Mouse (Mus musculus) megakaryocyte, embryonic 14.5 days (primary cell): ENCODE data around the gene Xrn2. TPM values are rescaled to one million over a fixed set of nuclear protein-coding genes. Genes with fewer than 3 reads are reported as not detected.

ENCODE experiments used
- H3K27me3 ChIP-seq: replicated peaks from 2 replicates; pipeline ENCODE3; 2012; ENCODE audit warnings: inconsistent platforms
- H3K36me3 ChIP-seq: replicated peaks from 2 replicates; pipeline ENCODE3; 2012; ENCODE audit warnings: low read length, inconsistent platforms, mixed read lengths
- H3K4me1 ChIP-seq: 2 replicates; pipeline ENCODE4 v1.6.1; 2012; ENCODE audit warnings: inconsistent platforms
- H3K4me3 ChIP-seq: replicated peaks from 2 replicates; pipeline ENCODE3; 2012; ENCODE audit warnings: moderate library complexity, mild to moderate bottlenecking, inconsistent platforms
- H3K9me3 ChIP-seq: 2 replicates; pipeline ENCODE4 v1.6.1; 2012; ENCODE audit warnings: inconsistent platforms
- FLI1 ChIP-seq: IDR thresholded peaks from 2 replicates; pipeline ENCODE4 v1.6.1; 2012; ENCODE audit warnings: low read length, inconsistent platforms, mixed read lengths
- GATA1 ChIP-seq: IDR thresholded peaks from 3 replicates; pipeline ENCODE4 v1.6.1; 2012; ENCODE audit warnings: mixed read lengths, low read length, inconsistent platforms, borderline replicate concordance
- polyA plus RNA-seq: library from polyadenylated mRNA; stranded (reverse); fragments of >175 nt; gene quantifications from 2 replicates; pipeline ENCODE4 v1.2.3, GENCODE M21; 2012; ENCODE audit warnings: low replicate concordance; ENCODE audit not compliant: insufficient read depth

Gene Xrn2
- 2.4 and 2.8 TPM in 2 replicates for polyA plus RNA-seq

DNA sequence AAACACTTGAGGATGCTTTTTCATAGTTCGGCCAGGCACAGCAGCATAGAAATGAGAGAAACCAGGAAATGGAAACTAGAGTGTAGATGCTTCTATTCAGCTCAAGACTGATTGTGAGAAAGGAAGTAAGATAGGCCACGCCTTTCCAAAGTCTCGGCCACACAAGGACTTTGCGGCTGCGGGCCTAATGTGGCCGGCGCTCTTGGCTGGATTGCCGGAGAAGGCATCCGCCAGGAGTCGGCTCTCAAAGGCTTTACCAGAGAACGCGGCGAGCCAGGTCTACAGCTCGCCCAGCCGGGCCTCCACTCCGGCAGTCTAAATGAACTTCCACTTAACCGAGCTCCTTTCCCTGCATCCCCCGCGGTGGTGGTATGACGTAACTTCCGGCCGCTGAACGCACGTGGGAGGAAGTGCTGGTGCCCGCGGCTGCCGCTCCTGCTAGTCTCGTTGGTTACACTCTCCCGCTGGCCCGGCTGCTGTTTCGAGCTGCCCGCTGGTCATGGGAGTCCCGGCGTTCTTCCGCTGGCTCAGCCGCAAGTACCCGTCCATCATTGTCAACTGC lies at the start of gene Xrn2:
Xrn2 (plus strand) TSS at position 374 of the 562 bp plus-strand sequence.
- Histone ChIP-seq H3K4me1 (peaks cover 44% of the 10 kb centered on the region), H3K9me3 (no peaks in the 10 kb centered on the region), H3K27me3 (no peaks in the 10 kb centered on the region), H3K4me3 (peak within 1 kb of the TSS; percentile 98), H3K36me3 (peaks cover 10% of the 10 kb centered on the region)
- no peak for TF ChIP-seq GATA1
- peak; percentile 41; the same call in 1 of the 2 replicates for TF ChIP-seq FLI1

DNA sequence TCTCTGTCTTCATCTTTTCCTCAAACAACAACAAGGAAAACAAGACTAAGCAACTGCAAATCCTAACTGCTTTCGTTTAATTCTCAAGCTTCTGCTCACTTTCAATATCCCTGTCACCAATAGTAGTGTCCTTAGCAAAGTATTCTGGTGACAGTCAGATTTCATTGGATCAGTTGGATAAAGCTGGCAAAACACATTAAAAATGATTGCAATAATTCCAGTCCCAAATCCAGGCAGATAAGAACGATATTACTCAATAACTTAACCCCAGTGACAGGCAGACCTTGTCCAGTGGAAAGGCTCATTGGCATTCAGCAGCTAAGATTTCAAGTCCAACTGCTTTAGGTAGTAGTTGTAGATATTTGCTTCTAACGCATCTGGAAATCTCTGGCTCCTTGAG lies 37.8 kb upstream of the Xrn2 start:
- peaks cover 3% of the 10 kb centered on the region for H3K27me3 ChIP-seq
- no peak for TF ChIP-seq FLI1
- no peak for TF ChIP-seq GATA1
- no peaks in the 10 kb centered on the region for H3K4me1 ChIP-seq
- H3K4me3 ChIP-seq: no peak overlapping the region
- peaks cover 3% of the 10 kb centered on the region for H3K36me3 ChIP-seq
- H3K9me3 ChIP-seq: no peaks in the 10 kb centered on the region

DNA sequence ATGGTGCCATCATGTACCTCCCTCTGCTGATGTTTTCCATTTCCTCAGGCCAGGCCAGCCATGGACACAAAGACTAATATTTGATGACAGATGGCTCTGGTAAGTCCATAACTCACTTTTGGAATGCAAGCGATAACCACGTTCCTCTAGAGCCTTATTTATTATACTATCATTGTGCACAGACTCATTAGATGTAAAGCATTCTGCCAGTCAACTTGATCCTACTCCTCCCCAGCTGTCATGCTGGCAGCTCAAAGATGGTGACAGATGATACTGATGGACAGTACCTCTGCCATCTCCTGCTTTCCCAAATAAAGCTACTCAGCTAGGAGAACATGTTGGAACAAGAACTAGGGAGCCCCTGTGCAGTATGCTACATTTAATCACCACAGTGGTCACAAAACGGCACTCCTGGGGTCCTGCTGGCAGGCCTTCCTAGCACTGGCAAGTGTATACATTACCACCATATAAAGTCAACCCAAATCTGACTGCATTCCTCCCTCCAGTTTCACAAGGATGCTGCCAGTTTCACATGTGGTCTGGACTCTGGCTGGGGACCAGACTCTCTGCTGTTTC lies 37.3 kb upstream of the Xrn2 start:
- no peak for TF ChIP-seq FLI1
- no peak for TF ChIP-seq GATA1
- Histone ChIP-seq H3K27me3 (peaks cover 3% of the 10 kb centered on the region), H3K9me3 (no peaks in the 10 kb centered on the region), H3K4me3 (no peak overlapping the region), H3K36me3 (no peaks in the 10 kb centered on the region), H3K4me1 (no peaks in the 10 kb centered on the region)

DNA sequence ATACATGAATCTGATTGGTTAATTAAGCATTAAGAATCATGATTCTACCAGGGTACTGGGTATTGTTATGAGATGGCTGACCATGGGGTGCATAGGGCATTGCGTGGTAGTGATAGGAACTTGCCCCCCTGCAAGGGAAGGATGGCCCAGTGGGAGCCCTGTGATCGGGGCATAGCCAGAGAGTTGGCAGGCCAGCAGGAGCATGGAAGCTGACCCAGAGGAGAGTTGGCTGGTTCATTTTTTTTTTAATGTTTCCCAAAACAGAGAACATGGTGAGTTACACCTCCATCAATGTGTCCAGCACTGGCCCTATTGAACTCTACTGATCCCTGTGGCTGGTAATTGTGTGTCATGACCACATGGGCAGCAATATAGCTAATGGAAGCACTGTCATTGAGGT lies 30.0 kb upstream of the Xrn2 start:
- Histone ChIP-seq H3K4me1 (no peaks in the 10 kb centered on the region), H3K36me3 (no peaks in the 10 kb centered on the region)
- TF ChIP-seq FLI1 (no peak), GATA1 (no peak)

DNA sequence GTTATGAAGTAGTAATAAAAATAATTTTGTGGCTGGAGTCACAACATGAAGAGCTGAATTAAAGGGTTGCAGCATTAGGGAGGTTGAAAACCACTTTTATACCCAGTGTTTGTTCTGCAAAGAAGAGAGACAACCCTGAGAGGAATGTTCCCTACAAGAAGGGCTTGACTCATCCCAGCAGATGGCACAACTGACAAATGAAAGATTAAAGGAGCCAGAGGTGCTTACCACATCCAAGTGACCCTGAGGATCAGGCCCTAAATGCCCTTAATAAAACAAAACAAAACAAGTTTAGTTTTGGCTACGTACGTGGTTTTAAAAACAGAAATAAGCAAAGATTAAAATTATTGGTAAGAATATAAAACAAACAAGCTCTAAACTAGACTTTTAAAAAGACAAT lies 28.0 kb upstream of the Xrn2 start:
- Histone ChIP-seq H3K9me3 (peaks cover 13% of the 10 kb centered on the region), H3K36me3 (no peaks in the 10 kb centered on the region), H3K4me3 (no peak overlapping the region), H3K4me1 (no peaks in the 10 kb centered on the region), H3K27me3 (peaks cover 5% of the 10 kb centered on the region)
- TF ChIP-seq GATA1 (no peak), FLI1 (no peak)

More for the DNA sequence above, 30.0 kb upstream of the Xrn2 start:
- no peak overlapping the region for H3K4me3 ChIP-seq
- H3K9me3 ChIP-seq: peaks cover 13% of the 10 kb centered on the region
- H3K27me3 ChIP-seq: peaks cover 5% of the 10 kb centered on the region

DNA sequence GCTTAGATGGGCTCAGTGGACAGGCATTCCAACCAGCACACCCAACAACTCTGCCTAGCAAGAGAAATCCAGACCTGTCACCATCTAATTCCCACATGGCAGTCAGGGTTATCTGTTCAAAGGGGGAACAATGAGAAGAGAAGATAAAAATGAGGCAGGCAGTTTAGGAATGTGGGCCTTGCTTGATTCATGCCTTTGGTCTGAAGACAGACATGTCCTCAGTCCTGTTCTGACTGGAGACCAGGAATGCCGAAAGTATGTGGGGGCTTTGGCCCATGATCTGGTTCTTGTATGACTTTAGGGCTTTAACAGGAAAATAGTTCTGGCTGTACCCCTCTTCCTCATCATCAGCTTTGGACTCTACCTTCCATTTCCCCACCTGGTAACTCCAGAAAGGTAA lies 27.0 kb upstream of the Xrn2 start:
- TF ChIP-seq GATA1 (no peak), FLI1 (no peak)
- no peaks in the 10 kb centered on the region for H3K4me1 ChIP-seq
- no peak overlapping the region for H3K4me3 ChIP-seq
- H3K9me3 ChIP-seq: peaks cover 13% of the 10 kb centered on the region
- H3K36me3 ChIP-seq: no peaks in the 10 kb centered on the region
- H3K27me3 ChIP-seq: peaks cover 4% of the 10 kb centered on the region

DNA sequence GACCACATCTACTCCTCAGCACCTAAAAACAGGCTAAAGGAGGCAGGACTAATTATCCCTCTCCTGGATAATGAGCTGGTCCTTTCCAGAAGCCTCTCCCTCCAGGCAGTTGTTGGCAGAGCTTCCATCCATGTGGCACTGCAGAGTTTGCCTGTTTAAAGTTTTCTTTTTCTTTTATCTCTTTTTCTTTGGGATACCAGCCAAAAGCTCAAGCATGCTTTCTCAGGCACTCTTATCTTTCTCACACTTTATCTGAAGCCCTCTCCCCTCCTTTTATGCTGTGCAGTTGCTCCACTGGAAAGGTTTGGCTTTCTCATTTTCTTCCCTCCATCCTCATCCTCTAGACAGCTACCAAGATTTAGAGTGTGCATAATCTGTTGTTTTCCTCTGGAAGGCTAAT lies 26.4 kb upstream of the Xrn2 start:
- peaks cover 4% of the 10 kb centered on the region for H3K27me3 ChIP-seq
- no peaks in the 10 kb centered on the region for H3K4me1 ChIP-seq
- TF ChIP-seq FLI1 (no peak), GATA1 (no peak)
- peaks cover 16% of the 10 kb centered on the region for H3K9me3 ChIP-seq
- no peaks in the 10 kb centered on the region for H3K36me3 ChIP-seq
- H3K4me3 ChIP-seq: no peak overlapping the region

DNA sequence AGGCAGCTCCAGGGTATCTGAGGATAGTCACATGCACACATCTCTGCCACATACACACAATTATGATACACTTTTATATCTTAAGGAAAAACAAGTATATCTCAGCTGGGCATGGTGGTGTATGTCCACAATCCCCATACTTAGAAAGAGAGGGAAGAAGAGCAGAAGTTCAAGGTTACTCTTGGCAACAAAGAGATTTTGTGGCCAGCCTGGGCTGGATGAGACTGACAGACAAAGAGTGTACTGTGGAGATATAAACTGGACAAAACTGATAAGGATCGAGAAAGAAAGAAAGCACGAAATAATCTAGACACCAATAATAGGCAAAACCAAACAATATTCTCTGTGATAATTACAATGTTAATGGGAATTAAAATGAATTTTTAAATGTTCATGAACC lies 5.5 kb upstream of the Xrn2 start:
- Histone ChIP-seq H3K4me1 (peaks cover 25% of the 10 kb centered on the region), H3K9me3 (no peaks in the 10 kb centered on the region), H3K27me3 (no peaks in the 10 kb centered on the region), H3K4me3 (no peak overlapping the region), H3K36me3 (no peaks in the 10 kb centered on the region)
- no peak for TF ChIP-seq FLI1
- TF ChIP-seq GATA1: no peak

DNA sequence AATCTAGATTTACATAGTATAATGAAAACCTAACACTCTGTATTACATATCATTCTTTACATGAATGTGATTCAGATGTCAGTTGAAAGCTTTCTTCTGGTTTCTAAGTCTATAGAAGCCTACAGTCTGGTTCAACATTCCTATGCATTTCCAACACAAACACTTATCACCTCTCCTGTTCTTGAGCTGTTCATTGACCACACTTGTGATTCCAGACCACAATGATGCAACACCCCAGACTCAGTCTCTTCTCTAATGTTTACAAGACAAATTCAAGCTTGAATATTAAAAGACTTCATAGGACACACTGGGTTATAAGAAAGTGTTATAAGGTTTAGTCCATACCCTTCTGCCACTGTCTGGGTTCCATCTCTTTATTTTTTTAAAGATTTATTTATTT lies 3.7 kb upstream of the Xrn2 start:
- no peaks in the 10 kb centered on the region for H3K27me3 ChIP-seq
- H3K9me3 ChIP-seq: no peaks in the 10 kb centered on the region
- no peak overlapping the region for H3K4me3 ChIP-seq
- peaks cover 25% of the 10 kb centered on the region for H3K4me1 ChIP-seq
- no peaks in the 10 kb centered on the region for H3K36me3 ChIP-seq
- TF ChIP-seq GATA1 (no peak), FLI1 (no peak)

DNA sequence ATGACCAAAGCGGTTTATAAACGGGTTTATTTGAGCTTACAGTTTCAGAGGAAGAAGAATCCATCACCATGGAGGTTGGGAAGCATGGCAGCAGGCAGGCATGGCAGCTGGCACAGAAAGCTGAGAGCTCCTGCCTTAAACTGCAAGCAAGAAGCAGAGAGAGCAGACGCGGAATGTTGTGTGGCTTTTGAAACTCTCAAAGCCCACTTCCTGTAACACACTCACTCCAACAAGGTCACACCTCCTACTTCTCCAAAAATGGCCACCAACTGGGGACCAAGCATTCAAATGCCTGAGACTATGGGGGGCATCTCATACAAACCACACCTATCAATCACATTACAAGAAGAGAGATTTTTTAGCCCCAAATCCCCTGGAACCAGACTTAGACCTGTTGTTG lies 2.7 kb upstream of the Xrn2 start:
- no peak for TF ChIP-seq GATA1
- TF ChIP-seq FLI1: no peak
- no peaks in the 10 kb centered on the region for H3K27me3 ChIP-seq
- H3K9me3 ChIP-seq: no peaks in the 10 kb centered on the region
- H3K36me3 ChIP-seq: no peaks in the 10 kb centered on the region
- H3K4me3 ChIP-seq: no peak overlapping the region
- peaks cover 29% of the 10 kb centered on the region for H3K4me1 ChIP-seq
